Mouse (Mus musculus): ENCODE results near the gene Uaca. TPM values are rescaled to one million over a fixed set of nuclear protein-coding genes. Genes with fewer than 3 reads are reported as not detected.

Uaca gene
- polyA plus RNA-seq, 1 experiment from 2014 or later, result 26.0 TPM

GRCm38 (mm10) chr9:60759436-60760007 is 34.8 kb upstream of the Uaca start:
- H3K4me1 ChIP-seq (replicated peaks), result peaks cover 6% of the 10 kb centered on the region; the same call in 1 of the 2 replicates
- 64% methylated on average over 10 of the region's 10 CpGs for WGBS

GRCm38 (mm10) chr9:60765181-60765580 is 29.2 kb upstream of the Uaca start:
- Histone ChIP-seq H3K27ac (replicated peaks) (no peak overlapping the region), H3K9me3 (no peaks in the 10 kb centered on the region), H3K4me2 (no peak overlapping the region), H3K9ac (no peak overlapping the region), H3K27me3 (no peaks in the 10 kb centered on the region), H3K36me3 (no peaks in the 10 kb centered on the region), H3K4me3 (no peak overlapping the region), H3K4me1 (replicated peaks) (0 out of 2 replicates have a peak, but pooled peaks cover 3% of the 10 kb centered on the region)
- 64% methylated on average over 2 of the region's 2 CpGs for WGBS
- no peak for ATAC-seq (ENCODE audit: low read depth)

More at GRCm38 (mm10) chr9:60759436-60760007, 34.8 kb upstream of the Uaca start:
- Histone ChIP-seq H3K27me3 (no peaks in the 10 kb centered on the region), H3K4me2 (no peak overlapping the region), H3K9me3 (no peaks in the 10 kb centered on the region), H3K9ac (no peak overlapping the region), H3K27ac (replicated peaks) (peak overlapping the region; percentile 24; the same call in 1 of the 2 replicates), H3K36me3 (no peaks in the 10 kb centered on the region), H3K4me3 (no peak overlapping the region)
- ATAC-seq (ENCODE audit: low read depth), result no peak

DNA sequence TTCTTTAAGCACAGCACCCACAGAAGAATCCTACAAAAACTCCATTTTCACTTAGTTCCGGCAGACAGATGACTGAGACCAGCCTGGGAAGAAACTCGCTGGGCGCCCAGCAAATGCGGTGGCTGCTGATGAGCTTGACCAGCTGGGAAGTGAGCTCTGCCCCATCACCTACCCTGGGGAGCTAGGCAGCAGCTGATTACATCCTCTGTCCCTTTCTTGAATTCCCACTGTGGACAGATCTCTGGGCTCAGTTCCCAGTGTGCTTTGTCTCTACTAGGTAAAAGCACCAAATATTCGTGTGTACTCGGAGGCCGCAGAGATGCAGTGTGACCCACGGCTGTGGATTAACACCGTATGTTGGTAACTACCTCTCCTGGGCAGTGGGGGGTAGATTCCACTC is 25.9 kb upstream of the Uaca start:
- 0 out of 2 replicates have a peak, but pooled peaks cover 3% of the 10 kb centered on the region for H3K4me1 ChIP-seq (replicated peaks)
- peaks cover 3% of the 10 kb centered on the region; the same call in 1 of the 2 replicates for H3K9me3 ChIP-seq
- H3K4me3 ChIP-seq, result no peak overlapping the region
- ATAC-seq (ENCODE audit: low read depth), result no peak
- H3K36me3 ChIP-seq, result no peaks in the 10 kb centered on the region
- peak overlapping the region; percentile 52 for H3K27ac ChIP-seq (replicated peaks)
- 74% methylated on average over 9 of the region's 9 CpGs for WGBS
- H3K27me3 ChIP-seq, result no peaks in the 10 kb centered on the region
- H3K4me2 ChIP-seq, result no peak overlapping the region
- H3K9ac ChIP-seq, result no peak overlapping the region

DNA sequence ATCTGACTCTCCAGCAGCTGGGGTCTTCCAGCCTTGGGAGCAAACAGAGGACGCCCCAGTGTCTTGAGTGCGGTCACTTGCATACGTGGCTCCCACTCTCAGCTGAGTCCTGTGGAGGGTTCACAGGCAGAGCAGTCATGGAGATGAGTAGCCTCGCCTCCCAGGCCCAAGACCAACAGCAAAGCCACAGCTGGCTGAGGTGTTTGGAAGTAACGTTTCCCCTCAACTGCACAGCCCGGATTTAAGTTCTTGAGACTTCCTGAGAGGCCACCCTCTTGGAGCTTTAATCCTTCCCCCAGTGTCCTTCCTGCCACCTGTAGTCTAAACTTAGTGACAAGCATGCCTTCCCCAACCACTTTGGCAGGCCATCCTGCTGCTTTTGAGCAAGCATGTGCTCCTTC is 24.6 kb upstream of the Uaca start:
- Histone ChIP-seq H3K9me3 (peaks cover 3% of the 10 kb centered on the region; the same call in 1 of the 2 replicates), H3K27me3 (no peaks in the 10 kb centered on the region), H3K36me3 (no peaks in the 10 kb centered on the region), H3K27ac (replicated peaks) (peak overlapping the region; percentile 62; the same call in 1 of the 2 replicates), H3K4me3 (no peak overlapping the region), H3K9ac (no peak overlapping the region), H3K4me1 (replicated peaks) (0 out of 2 replicates have a peak, but pooled peaks cover 3% of the 10 kb centered on the region), H3K4me2 (no peak overlapping the region)
- 81% methylated on average over 6 of the region's 6 CpGs for WGBS
- ATAC-seq (ENCODE audit: low read depth), result no peak

DNA sequence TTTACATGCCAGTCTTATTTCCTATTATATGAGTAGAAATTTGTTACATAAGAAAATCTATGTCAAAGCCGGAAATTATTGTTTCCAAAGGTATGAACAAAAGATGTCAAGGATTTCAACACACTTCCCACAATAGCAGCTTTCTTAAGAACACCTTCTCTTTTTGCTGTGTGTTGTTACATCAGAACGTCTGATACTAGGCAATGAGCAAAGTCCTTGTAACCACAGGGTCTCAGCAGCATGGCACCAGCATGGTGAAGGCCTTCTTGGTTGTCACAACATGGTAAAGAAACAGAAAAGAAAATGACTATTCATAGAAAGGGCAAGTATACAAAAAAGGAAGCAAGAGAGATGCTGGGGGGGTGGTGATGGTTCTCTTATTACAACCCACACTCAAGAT is 20.6 kb upstream of the Uaca start:
- no peaks in the 10 kb centered on the region for H3K4me1 ChIP-seq (replicated peaks)
- no peak for ATAC-seq (ENCODE audit: low read depth)
- peaks cover 3% of the 10 kb centered on the region; the same call in 1 of the 2 replicates for H3K9me3 ChIP-seq
- WGBS, result 91% methylated on average over 2 of the region's 2 CpGs
- H3K4me2 ChIP-seq, result no peak overlapping the region
- no peaks in the 10 kb centered on the region for H3K27me3 ChIP-seq
- no peak overlapping the region for H3K4me3 ChIP-seq
- H3K36me3 ChIP-seq, result no peaks in the 10 kb centered on the region
- H3K9ac ChIP-seq, result no peak overlapping the region
- no peak overlapping the region for H3K27ac ChIP-seq (replicated peaks)

GRCm38 (mm10) chr9:60776899-60777298 is 17.4 kb upstream of the Uaca start:
- H3K9me3 ChIP-seq, result peaks cover 3% of the 10 kb centered on the region; the same call in 1 of the 2 replicates
- no peaks in the 10 kb centered on the region for H3K4me1 ChIP-seq (replicated peaks)
- no peak overlapping the region for H3K4me3 ChIP-seq
- WGBS, result 90% methylated on average over 9 of the region's 9 CpGs
- ATAC-seq (ENCODE audit: low read depth), result no peak
- H3K27me3 ChIP-seq, result no peaks in the 10 kb centered on the region
- H3K4me2 ChIP-seq, result no peak overlapping the region
- no peak overlapping the region for H3K9ac ChIP-seq
- H3K36me3 ChIP-seq, result no peaks in the 10 kb centered on the region
- H3K27ac ChIP-seq (replicated peaks), result no peak overlapping the region

- H3K27ac ChIP-seq (replicated peaks), result no peak overlapping the region
- no peak for ATAC-seq (ENCODE audit: low read depth)
- H3K4me1 ChIP-seq (replicated peaks), result no peaks in the 10 kb centered on the region
- no peaks in the 10 kb centered on the region for H3K27me3 ChIP-seq
- no peaks in the 10 kb centered on the region for H3K36me3 ChIP-seq
- H3K9me3 ChIP-seq, result no peaks in the 10 kb centered on the region
- WGBS, result 85% methylated on average over 9 of the region's 9 CpGs
- no peak overlapping the region for H3K4me3 ChIP-seq
- H3K9ac ChIP-seq, result no peak overlapping the region
- H3K4me2 ChIP-seq, result no peak overlapping the region
Observed at GRCm38 (mm10) chr9:60782057-60782789, 12.1 kb upstream of the Uaca start.

DNA sequence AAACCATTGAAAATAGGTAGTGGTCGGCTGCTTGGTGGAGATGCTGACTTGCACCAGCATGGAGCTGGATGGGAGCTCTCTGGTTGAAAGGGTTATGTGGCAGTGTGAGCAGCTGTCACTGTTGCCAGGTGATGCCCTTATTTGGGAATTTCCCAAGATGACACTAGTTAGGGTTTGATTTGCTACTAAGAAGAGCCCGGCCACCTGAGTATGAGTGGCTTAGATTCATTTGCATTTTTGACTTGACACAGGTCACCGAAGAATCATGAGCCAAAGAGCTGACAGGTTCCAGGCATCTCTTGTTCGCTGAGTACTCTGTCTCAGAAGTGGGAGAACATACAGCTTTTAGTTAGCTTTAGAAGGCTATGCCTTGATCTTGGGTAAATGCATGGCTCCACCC is 9.3 kb upstream of the Uaca start:
- Histone ChIP-seq H3K9ac (no peak overlapping the region), H3K27ac (replicated peaks) (no peak overlapping the region), H3K4me2 (no peak overlapping the region), H3K4me3 (no peak overlapping the region), H3K27me3 (no peaks in the 10 kb centered on the region), H3K36me3 (no peaks in the 10 kb centered on the region), H3K4me1 (replicated peaks) (no peaks in the 10 kb centered on the region), H3K9me3 (no peaks in the 10 kb centered on the region)
- WGBS, result 77% methylated on average over 4 of the region's 4 CpGs
- no peak for ATAC-seq (ENCODE audit: low read depth)

- H3K36me3 ChIP-seq, result no peaks in the 10 kb centered on the region
- no peak overlapping the region for H3K4me3 ChIP-seq
- no peak overlapping the region for H3K4me2 ChIP-seq
- H3K27ac ChIP-seq (replicated peaks), result no peak overlapping the region
- no peak overlapping the region for H3K9ac ChIP-seq
- H3K9me3 ChIP-seq, result no peaks in the 10 kb centered on the region
- ATAC-seq (ENCODE audit: low read depth), result no peak
- WGBS, result 24% methylated on average over 2 of the region's 2 CpGs
- H3K4me1 ChIP-seq (replicated peaks), result no peaks in the 10 kb centered on the region; the same call in 1 of the 2 replicates
- H3K27me3 ChIP-seq, result peaks cover 2% of the 10 kb centered on the region; the same call in 1 of the 2 replicates
Observed at GRCm38 (mm10) chr9:60787517-60788110, 6.7 kb upstream of the Uaca start.

GRCm38 (mm10) chr9:60790282-60790681 is 4.1 kb upstream of the Uaca start:
- WGBS, result 87% methylated on average over 2 of the region's 2 CpGs
- H3K9me3 ChIP-seq, result no peaks in the 10 kb centered on the region
- no peaks in the 10 kb centered on the region for H3K36me3 ChIP-seq
- peaks cover 13% of the 10 kb centered on the region for H3K4me1 ChIP-seq (replicated peaks)
- no peak overlapping the region for H3K9ac ChIP-seq
- H3K4me3 ChIP-seq, result no peak overlapping the region
- no peak overlapping the region for H3K27ac ChIP-seq (replicated peaks)
- no peak overlapping the region for H3K4me2 ChIP-seq
- peaks cover 4% of the 10 kb centered on the region; the same call in 1 of the 2 replicates for H3K27me3 ChIP-seq
- ATAC-seq (ENCODE audit: low read depth), result no peak

- no peaks in the 10 kb centered on the region for H3K9me3 ChIP-seq
- peak overlapping the region; percentile 82 for H3K9ac ChIP-seq
- 1% methylated on average over 30 of the region's 30 CpGs for WGBS
- no peaks in the 10 kb centered on the region for H3K36me3 ChIP-seq
- H3K27me3 ChIP-seq, result peaks cover 4% of the 10 kb centered on the region; the same call in 1 of the 2 replicates
- H3K4me2 ChIP-seq, result peak overlapping the region; percentile 98
- peak; percentile 72 for ATAC-seq (ENCODE audit: low read depth)
- peak overlapping the region; percentile 76 for H3K4me3 ChIP-seq
- peaks cover 23% of the 10 kb centered on the region for H3K4me1 ChIP-seq (replicated peaks)
- peak overlapping the region; percentile 71 for H3K27ac ChIP-seq (replicated peaks)
Observed at GRCm38 (mm10) chr9:60794841-60795351, 554 bp downstream of the Uaca start.

DNA sequence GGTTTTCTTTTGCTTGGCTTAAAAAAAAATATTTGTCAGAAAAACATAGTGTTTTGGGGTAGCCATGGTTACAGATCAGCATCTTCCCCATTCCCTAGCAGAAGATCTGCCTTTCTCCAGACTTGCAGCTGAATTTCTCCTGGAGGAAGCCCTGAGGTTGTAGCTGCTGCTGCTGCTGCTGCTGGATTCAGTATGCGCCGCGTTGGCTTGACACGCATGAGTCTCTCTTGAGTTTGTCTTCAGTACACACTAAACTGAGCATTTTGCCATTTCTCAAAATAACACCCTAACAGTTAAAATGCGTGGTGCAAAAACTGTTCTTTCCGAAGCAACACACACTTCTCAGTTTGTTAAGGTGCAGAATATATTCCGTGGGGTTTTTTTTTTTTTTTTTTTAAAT is 1.7 kb downstream of the Uaca start:
- 81% methylated on average over 7 of the region's 7 CpGs for WGBS
- H3K4me2 ChIP-seq, result peak overlapping the region; percentile 98
- peaks cover 4% of the 10 kb centered on the region; the same call in 1 of the 2 replicates for H3K27me3 ChIP-seq

More for the DNA sequence above, 1.7 kb downstream of the Uaca start:
- H3K36me3 ChIP-seq, result no peaks in the 10 kb centered on the region
- H3K9me3 ChIP-seq, result no peaks in the 10 kb centered on the region
- no peak for ATAC-seq (ENCODE audit: low read depth)
- peaks cover 23% of the 10 kb centered on the region for H3K4me1 ChIP-seq (replicated peaks)
- H3K27ac ChIP-seq (replicated peaks), result no peak overlapping the region
- peak overlapping the region; percentile 2; the same call in 1 of the 2 replicates for H3K9ac ChIP-seq
- H3K4me3 ChIP-seq, result peak overlapping the region; percentile 76
